Mouse (Mus musculus) C2C12 (cell line): ENCODE measurements at regions not wholly inside any gene's neighbourhood (a gene's known extent, or its start where the extent isn't known, plus 50 kb on each side); places are given as distances from the start of the nearest gene placed in this dataset.

Source experiments
- H3K27me3 ChIP-seq: one replicate; pipeline ENCODE4 v1.6.1; 2011; ENCODE audit not compliant: control insufficient read depth, insufficient read depth, insufficient read length
- H3K36me3 ChIP-seq: one replicate; pipeline ENCODE4 v1.6.1; 2011; ENCODE audit not compliant: control insufficient read depth, insufficient read depth
- H3K4me3 ChIP-seq: one replicate; pipeline ENCODE4 v1.5.1; 2011; ENCODE audit warnings: mild to moderate bottlenecking, control low read depth; ENCODE audit not compliant: poor library complexity, insufficient read depth, severe bottlenecking
- H3K79me2 ChIP-seq: one replicate; pipeline ENCODE4 v1.6.1; 2011; ENCODE audit not compliant: control insufficient read depth, insufficient read depth
- H3K79me3 ChIP-seq: one replicate; pipeline ENCODE4 v1.6.1; 2011; ENCODE audit warnings: low read depth, control low read depth
- H3ac ChIP-seq: one replicate; pipeline ENCODE3; 2011; ENCODE audit warnings: low read depth; ENCODE audit not compliant: control insufficient read depth, insufficient read length
- CEBPB ChIP-seq: IDR thresholded peaks from one replicate; pipeline ENCODE4 v1.6.1; 2011; ENCODE audit warnings: low read depth, mild to moderate bottlenecking, control low read depth, moderate library complexity
- CTCF ChIP-seq: IDR thresholded peaks from one replicate; pipeline ENCODE4 v1.5.1; 2011; ENCODE audit not compliant: control insufficient read depth, insufficient read depth, insufficient read length
- FOSL1 ChIP-seq: IDR thresholded peaks from one replicate; pipeline ENCODE4 v1.8.0; 2011; ENCODE audit warnings: mild to moderate bottlenecking, low read length; ENCODE audit not compliant: poor library complexity, insufficient read depth, severe bottlenecking
- MAX ChIP-seq: IDR thresholded peaks from one replicate; pipeline ENCODE4 v1.6.1; 2011; ENCODE audit warnings: mild to moderate bottlenecking, control low read depth
- MYOD1 ChIP-seq: IDR thresholded peaks from one replicate; pipeline ENCODE4 v1.6.1; 2011; ENCODE audit warnings: low read depth; ENCODE audit not compliant: control insufficient read depth, insufficient read length
- MYOG ChIP-seq: IDR thresholded peaks from one replicate; pipeline ENCODE4 v1.6.1; 2011; ENCODE audit not compliant: control insufficient read depth, insufficient read length; ENCODE audit errors: extremely low read depth
- USF1 ChIP-seq: IDR thresholded peaks from one replicate; pipeline ENCODE4 v1.6.1; 2011; ENCODE audit warnings: low read depth, mild to moderate bottlenecking, control low read depth, moderate library complexity

DNA sequence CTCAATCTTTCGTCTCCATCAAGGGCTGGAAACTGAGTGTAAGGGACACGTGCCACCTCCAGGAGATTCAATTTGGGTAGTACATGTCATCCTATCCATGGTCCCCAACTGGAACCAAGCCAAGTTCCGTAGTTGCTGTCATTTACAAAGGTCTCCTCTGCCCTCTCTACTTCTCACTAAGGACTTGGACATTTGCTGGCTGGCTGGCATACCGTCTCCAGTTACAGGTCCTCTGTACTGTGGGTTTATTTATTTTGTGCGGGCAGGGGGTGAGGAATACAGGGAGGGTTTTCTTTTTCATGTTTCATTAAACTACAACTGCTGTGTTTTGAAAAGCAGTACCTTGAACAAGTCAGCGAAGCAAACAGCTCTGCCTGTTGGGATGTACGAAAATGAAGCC lies 55.7 kb upstream of the Stx16 start:
- Histone ChIP-seq H3K79me3 (no peaks in the 10 kb centered on the region), H3K4me3 (no peak overlapping the region), H3K79me2 (no peaks in the 10 kb centered on the region), H3K36me3 (no peaks in the 10 kb centered on the region), H3ac (no peak overlapping the region), H3K27me3 (peaks cover 3% of the 10 kb centered on the region)
- no peak for TF ChIP-seq USF1
- no peak for TF ChIP-seq CEBPB
- TF ChIP-seq MYOG = no peak
- no peak for TF ChIP-seq MYOD1
- no peak for TF ChIP-seq CTCF
- TF ChIP-seq MAX = no peak

DNA sequence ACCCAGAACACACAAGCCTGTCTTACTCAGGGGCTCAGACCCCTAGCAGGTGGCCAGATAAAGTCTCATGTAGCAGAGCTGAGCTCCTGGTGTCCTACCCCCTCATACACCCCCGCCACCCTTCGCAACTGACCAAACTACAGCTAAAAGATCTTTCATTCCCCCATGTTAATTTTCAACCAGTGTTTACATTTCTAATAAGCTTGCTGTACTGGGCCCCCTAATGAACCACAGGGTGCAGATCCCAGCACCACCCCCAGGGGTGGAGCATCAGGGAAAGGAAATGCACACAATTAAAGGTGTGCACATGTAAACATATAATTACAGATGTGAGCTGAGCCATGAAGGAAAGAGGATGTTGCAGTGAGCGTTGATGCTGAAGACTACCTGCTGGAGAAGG lies 54.6 kb upstream of the Stx16 start:
- Histone ChIP-seq H3K79me2 (no peaks in the 10 kb centered on the region), H3K4me3 (no peak overlapping the region), H3ac (no peak overlapping the region), H3K27me3 (peaks cover 3% of the 10 kb centered on the region), H3K36me3 (no peaks in the 10 kb centered on the region), H3K79me3 (no peaks in the 10 kb centered on the region)
- no peak for TF ChIP-seq CTCF
- no peak for TF ChIP-seq MAX
- TF ChIP-seq MYOD1 = no peak
- TF ChIP-seq USF1 = no peak
- no peak for TF ChIP-seq CEBPB
- no peak for TF ChIP-seq MYOG
- no peak for TF ChIP-seq FOSL1

DNA sequence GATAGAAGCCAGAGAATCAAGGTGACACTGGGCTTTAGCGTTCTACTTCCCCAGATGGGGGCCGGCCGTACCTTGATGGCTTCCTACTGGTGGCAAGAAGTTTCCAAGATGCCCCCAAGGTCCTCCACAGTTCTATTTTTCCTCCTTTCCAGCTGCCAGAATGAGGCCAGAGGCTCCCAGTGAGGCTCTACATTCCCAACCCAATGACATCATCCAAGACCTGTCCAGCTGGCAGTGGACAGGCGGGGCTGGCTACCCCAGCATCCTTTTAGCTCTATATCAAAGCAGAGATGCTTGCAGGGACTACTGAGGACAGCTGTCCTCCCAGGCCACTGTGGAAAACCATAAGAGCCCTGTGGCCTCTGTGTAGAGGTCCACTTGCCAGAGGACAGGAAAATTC lies 53.8 kb upstream of the Stx16 start:
- Histone ChIP-seq H3K27me3 (peaks cover 3% of the 10 kb centered on the region), H3ac (no peak overlapping the region)
- no peak for TF ChIP-seq CTCF
- no peak for TF ChIP-seq FOSL1
- no peak for TF ChIP-seq MYOG

DNA sequence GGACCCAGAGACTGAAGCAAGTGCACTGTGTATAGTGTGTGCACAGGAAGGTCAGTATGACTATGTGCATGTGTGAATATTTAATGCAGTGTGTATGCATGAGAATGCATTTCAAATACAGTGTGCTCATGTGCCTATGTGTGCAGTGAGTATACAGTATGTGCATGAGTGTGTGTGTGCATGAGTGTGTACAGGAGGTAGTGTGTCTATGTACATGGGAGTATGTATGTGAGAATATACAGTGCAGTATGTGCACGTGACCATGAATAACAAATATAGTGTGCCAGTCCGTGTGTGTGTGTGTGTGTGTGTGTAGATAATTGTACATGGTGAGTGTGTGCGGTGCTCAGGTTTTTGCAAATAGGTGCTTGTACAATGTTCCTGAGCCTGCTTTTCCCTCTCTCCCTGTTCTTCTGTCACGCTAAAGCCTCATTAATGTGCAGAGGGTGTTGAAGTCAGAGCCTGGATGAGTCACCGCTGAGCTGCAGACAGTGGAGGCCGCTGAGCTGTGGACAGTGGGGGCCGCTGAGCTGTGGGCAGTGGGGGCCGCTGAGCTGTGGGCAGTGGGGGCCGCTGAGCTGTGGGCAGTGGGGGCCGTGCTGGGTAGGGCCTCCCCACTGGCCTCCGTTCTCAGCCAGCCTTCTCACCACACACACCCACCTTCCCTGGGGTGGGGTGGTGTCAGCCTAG lies 50.8 kb upstream of the Stx16 start:
- no peak for TF ChIP-seq CEBPB
- TF ChIP-seq USF1 = peak; percentile 23
- no peak for TF ChIP-seq FOSL1
- no peak for TF ChIP-seq MAX
- no peak for TF ChIP-seq MYOG
- Histone ChIP-seq H3K27me3 (peaks cover 3% of the 10 kb centered on the region), H3K4me3 (no peak overlapping the region), H3K36me3 (no peaks in the 10 kb centered on the region), H3K79me3 (no peaks in the 10 kb centered on the region), H3K79me2 (no peaks in the 10 kb centered on the region), H3ac (no peak overlapping the region)

More for the DNA sequence above, 53.8 kb upstream of the Stx16 start:
- Histone ChIP-seq H3K79me3 (no peaks in the 10 kb centered on the region), H3K79me2 (no peaks in the 10 kb centered on the region), H3K4me3 (no peak overlapping the region), H3K36me3 (no peaks in the 10 kb centered on the region)
